Mouse (Mus musculus) MEL (cell line): ENCODE measurements at regions not wholly inside any gene's neighbourhood (a gene's known extent, or its start where the extent isn't known, plus 50 kb on each side); places are given as distances from the start of the nearest gene placed in this dataset.

Experiments
- CTCF ChIP-seq, 3 experiments: IDR thresholded peaks in 2 of 3; conservative IDR thresholded peaks in 1 of 3; 2 replicates each; pipeline ENCODE4 v1.5.1; 2011 to 2012; ENCODE audit warnings: low read length in 3 of 3, low read depth in 2 of 3, mild to moderate bottlenecking in 2 of 3, improper control_type of control experiment in 1 of 3, inconsistent platforms in 1 of 3, mixed read lengths in 1 of 3, moderate library complexity in 1 of 3; ENCODE audit not compliant: control insufficient read depth in 1 of 3, insufficient read depth in 1 of 3, poor library complexity in 1 of 3, severe bottlenecking in 1 of 3
- MAZ ChIP-seq: IDR thresholded peaks from 2 replicates; pipeline ENCODE4 v1.6.1; 2012; ENCODE audit warnings: low read depth, mild to moderate bottlenecking, inconsistent platforms, low read length, improper control_type of control experiment
- MYC ChIP-seq: IDR thresholded peaks from 2 replicates; pipeline ENCODE4 v1.6.1; 2011; ENCODE audit warnings: low read depth, mild to moderate bottlenecking, low read length, improper control_type of control experiment, moderate library complexity
- RAD21 ChIP-seq: IDR thresholded peaks from 2 replicates; pipeline ENCODE4 v1.6.1; 2011; ENCODE audit warnings: mild to moderate bottlenecking, low read depth, low read length, improper control_type of control experiment
- ZC3H11A ChIP-seq: IDR thresholded peaks from 2 replicates; pipeline ENCODE4 v1.6.1; 2012; ENCODE audit warnings: low read depth, mild to moderate bottlenecking, inconsistent platforms, low read length, improper control_type of control experiment

DNA sequence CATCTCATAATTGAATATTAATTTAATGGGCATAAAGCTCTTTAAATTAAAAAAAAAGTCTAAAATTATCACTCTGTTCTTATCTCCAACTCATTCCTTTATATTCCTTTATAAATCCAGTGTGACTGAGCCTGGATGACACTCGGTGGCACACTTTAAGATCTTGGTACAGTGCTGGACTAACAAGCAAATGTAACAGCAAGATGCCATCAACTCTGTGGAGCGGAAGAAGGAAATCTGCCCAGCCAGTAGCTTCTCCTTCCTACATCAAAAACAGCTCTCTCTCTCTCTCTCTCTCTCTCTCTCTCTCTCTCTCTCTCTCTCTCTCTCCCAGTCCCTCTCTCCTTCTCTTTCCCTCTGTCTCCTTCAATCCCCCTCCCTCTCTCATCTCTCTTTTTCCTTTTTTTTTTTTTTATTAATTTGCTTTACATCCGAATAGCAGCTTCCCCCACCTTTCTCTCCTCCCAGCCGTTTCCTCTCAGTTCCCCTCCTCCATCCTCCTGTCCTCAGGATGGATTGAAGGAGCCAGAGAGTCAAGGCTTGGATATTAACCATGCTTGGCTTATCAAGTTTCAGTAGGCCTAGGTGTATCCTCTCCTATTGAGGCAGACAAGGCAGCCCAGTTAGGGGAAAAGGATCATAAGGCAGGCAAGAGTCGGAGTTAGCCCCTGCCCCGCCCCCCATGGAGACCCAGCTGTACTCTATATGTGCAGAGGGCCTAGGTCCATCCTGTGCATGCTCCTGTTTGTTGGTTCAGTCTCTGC lies 130.4 kb upstream of the Tmtc2 start:
- TF ChIP-seq CTCF (IDR thresholded peaks at IDR 0.05 in 2 of 3, conservative IDR thresholded peaks at IDR 0.05 in 1 of 3; ENCODE audit: control insufficient read depth in 1 of 3, insufficient read depth in 1 of 3, low read depth in 2 of 3, low read length in 3 of 3, poor library complexity in 1 of 3, severe bottlenecking in 1 of 3) (no peak), ZC3H11A (no peak), MAZ (no peak), MYC (no peak), RAD21 (no peak)
